Mouse (Mus musculus) olfactory bulb, adult 2 months (tissue): ENCODE data around the gene Pknox1. TPM values are rescaled to one million over a fixed set of nuclear protein-coding genes. Genes with fewer than 3 reads are reported as not detected.
A peak's percentile ranks its signal among the peaks of the same experiment; 100 is the strongest.
"Not testable (repeated sequence)": the region's sequence is repeated elsewhere in the genome, so short reads cannot be mapped to it uniquely, and the experiment has no call there.

Experiments used
- H3K27ac ChIP-seq: fragments of 200-500 bp; 2 replicates; pipeline ENCODE4 v1.5.1; 2012; ENCODE audit warnings: low read depth, low read length; ENCODE audit not compliant: insufficient read depth
- H3K4me1 ChIP-seq: fragments of 200-500 bp; 2 replicates; pipeline ENCODE4 v1.6.1; 2012; ENCODE audit warnings: low read length; ENCODE audit not compliant: control insufficient read depth, insufficient read depth
- H3K4me3 ChIP-seq: fragments of 200-500 bp; 2 replicates; pipeline ENCODE4 v1.5.1; 2012; ENCODE audit warnings: mild to moderate bottlenecking, low read depth, low read length, moderate library complexity; ENCODE audit not compliant: insufficient read depth
- CTCF ChIP-seq: fragments of 200-500 bp; IDR thresholded peaks from 2 replicates; pipeline ENCODE4 v1.5.1; 2012; ENCODE audit warnings: low read depth, mild to moderate bottlenecking, low read length, moderate library complexity; ENCODE audit not compliant: insufficient read depth
- POLR2A ChIP-seq: fragments of 200-500 bp; IDR thresholded peaks from 2 replicates; pipeline ENCODE4 v1.6.1; 2012; ENCODE audit warnings: mild to moderate bottlenecking, low read depth, low read length, moderate library complexity; ENCODE audit not compliant: insufficient read depth
- WGBS: fragments of 180-500 bp; shearing (Covaris S2); methylation state at CpG from one replicate; pipeline ENCODE4 v1.1.7; 2018; 5-methylcytosine and 5-hydroxymethylcytosine counted together
- polyA plus RNA-seq: library from polyadenylated mRNA; stranded (reverse); fragments of >200 nt; gene quantifications from 2 replicates; pipeline ENCODE4 v1.2.4, GENCODE M21; 2012; ENCODE audit warnings: low replicate concordance; ENCODE audit not compliant: missing spikeins, insufficient read depth, insufficient read length

Pknox1 gene
- polyA plus RNA-seq, 1 experiment = 75.7 TPM

GRCm38 (mm10) chr17:31546444-31547196, 17.9 kb upstream of the Pknox1 start:
- Histone ChIP-seq H3K27ac (no peak overlapping the region), H3K4me1 (peaks cover 5% of the 10 kb centered on the region; the same call in 1 of the 2 replicates), H3K4me3 (no peak overlapping the region)
- TF ChIP-seq CTCF (no peak), POLR2A (no peak)
- 81% methylated on average over 9 of the region's 9 CpGs for WGBS

- Histone ChIP-seq H3K27ac (no peak overlapping the region), H3K4me1 (peaks cover 5% of the 10 kb centered on the region; the same call in 1 of the 2 replicates)
These were observed 16.6 kb upstream of the Pknox1 start for GRCm38 (mm10) chr17:31547974-31548373.

GRCm38 (mm10) chr17:31549389-31549788, 15.1 kb upstream of the Pknox1 start:
- Histone ChIP-seq H3K27ac (no peak overlapping the region), H3K4me3 (no peak overlapping the region), H3K4me1 (peaks cover 5% of the 10 kb centered on the region; the same call in 1 of the 2 replicates)
- WGBS = 73% methylated on average over 8 of the region's 8 CpGs
- TF ChIP-seq POLR2A = no peak
- no peak for TF ChIP-seq CTCF

More at GRCm38 (mm10) chr17:31547974-31548373, 16.6 kb upstream of the Pknox1 start:
- TF ChIP-seq POLR2A = no peak
- TF ChIP-seq CTCF = no peak
- WGBS = 47% methylated on average over 3 of the region's 3 CpGs
- H3K4me3 ChIP-seq = no peak overlapping the region

GRCm38 (mm10) chr17:31552601-31553000, 11.9 kb upstream of the Pknox1 start:
- not testable (repeated sequence) for H3K27ac ChIP-seq, H3K4me3 ChIP-seq
- peaks cover 16% of the 10 kb centered on the region for H3K4me1 ChIP-seq
- 95% methylated on average over 23 of the region's 23 CpGs for WGBS

- Histone ChIP-seq H3K4me1 (peaks cover 20% of the 10 kb centered on the region), H3K27ac (no peak overlapping the region), H3K4me3 (no peak overlapping the region)
- WGBS = 46% methylated on average over 4 of the region's 4 CpGs
- TF ChIP-seq POLR2A = no peak
- TF ChIP-seq CTCF = no peak
These were observed 8.3 kb upstream of the Pknox1 start for GRCm38 (mm10) chr17:31556253-31556652.

GRCm38 (mm10) chr17:31557124-31557880, 7.2 kb upstream of the Pknox1 start:
- Histone ChIP-seq H3K27ac (peak overlapping the region; percentile 56; the same call in 1 of the 2 replicates), H3K4me1 (peaks cover 20% of the 10 kb centered on the region), H3K4me3 (peak overlapping the region; percentile 40)
- TF ChIP-seq CTCF (no peak), POLR2A (no peak)
- WGBS = 36% methylated on average over 11 of the region's 11 CpGs

- peak overlapping the region; percentile 40 for H3K4me3 ChIP-seq
- WGBS = 70% methylated on average over 10 of the region's 10 CpGs
- TF ChIP-seq CTCF = no peak
- TF ChIP-seq POLR2A = no peak
- no peak overlapping the region for H3K27ac ChIP-seq
- peaks cover 21% of the 10 kb centered on the region for H3K4me1 ChIP-seq
These were observed 6.5 kb upstream of the Pknox1 start for GRCm38 (mm10) chr17:31557947-31558542.

GRCm38 (mm10) chr17:31559021-31559789, 5.3 kb upstream of the Pknox1 start:
- Histone ChIP-seq H3K4me3 (no peak overlapping the region), H3K27ac (no peak overlapping the region), H3K4me1 (peaks cover 26% of the 10 kb centered on the region)
- no peak for TF ChIP-seq CTCF
- no peak for TF ChIP-seq POLR2A
- 90% methylated on average over 11 of the region's 11 CpGs for WGBS
